Comparison of ENCODE assay signal across 17 mouse cellular contexts in genomic region chr2:166121681-166122355, GRCm38 (mm10). TPM values are rescaled to one million over a fixed set of nuclear protein-coding genes. Genes with fewer than 3 reads are reported as not detected.
DNase-seq lines count a peak whose midpoint lies in the region; ATAC-seq and TF ChIP-seq lines count a peak whose summit lies in the region.
"Had no signal": no experiment of that assay in that cellular context is flagged by ENCODE, and none has a peak within 500 bp of the region (broad histone marks: within the 10 kb centered on the region; RNA-seq: fewer than 3 reads in every experiment).

No protein-coding gene starts in this region.

- no peaks in the 10 kb centered on the region for H3K36me3 ChIP-seq in kidney, adult 2 months (ENCODE audit: control insufficient read depth, insufficient read depth, low read length)
- H3K36me3 ChIP-seq in kidney, embryonic 15.5 days, result peaks cover 8% of the 10 kb centered on the region
- H3K36me3 ChIP-seq in stomach, embryonic 16.5 days (ENCODE audit: control insufficient read depth, insufficient read depth, low read length), result no peaks in the 10 kb centered on the region

- H3K4me2 ChIP-seq in kidney, embryonic 15.5 days, result no peak overlapping the region
- H3K4me2 ChIP-seq in stomach, embryonic 16.5 days (ENCODE audit: low read depth, low read length), result no peak overlapping the region
- H3K4me2 ChIP-seq: forebrain, embryonic 12.5 days; limb, embryonic 13.5 days; neural tube, embryonic 12.5 days had no signal

- no peak overlapping the region for H3K9ac ChIP-seq in kidney, embryonic 15.5 days
- no peak overlapping the region for H3K9ac ChIP-seq in stomach, embryonic 16.5 days (ENCODE audit: low read length)
- H3K9ac ChIP-seq: forebrain, embryonic 12.5 days; limb, embryonic 13.5 days; neural tube, embryonic 12.5 days had no signal

- no peak overlapping the region for H3K4me3 ChIP-seq in kidney, adult 2 months (ENCODE audit: insufficient read depth, low read depth, low read length)
- H3K4me3 ChIP-seq in kidney, embryonic 15.5 days (replicated peaks), result no peak overlapping the region
- H3K4me3 ChIP-seq in stomach, embryonic 16.5 days (replicated peaks; ENCODE audit: low read length), result no peak overlapping the region
- H3K4me3 ChIP-seq: forebrain, embryonic 12.5 days; limb, embryonic 13.5 days; midbrain, embryonic 10.5 days; neural tube, embryonic 12.5 days had no signal

- DNase-seq in kidney, adult 2 months, result peak; percentile 91
- peak; percentile 47 for DNase-seq in gonadal fat pad, adult 2 months (ENCODE audit: low read depth)
- peak; percentile 87 for DNase-seq in kidney, adult 9 months
- DNase-seq in gastrocnemius, postnatal 10 days, result no peak
- DNase-seq in left cerebral cortex, adult 8-10 months (ENCODE audit: low spot score in 2 of 2), result no peak
- DNase-seq: cerebellum, postnatal 10 days; gastrocnemius, postnatal 36 days; lung, adult 18-20 months; lung, postnatal 4 days; spleen, adult 18-20 months had no signal

- 67% methylated on average over 14 of the region's 14 CpGs for WGBS in kidney, adult 2 months
- WGBS in kidney, embryonic 15.5 days, result 83% methylated on average over 14 of the region's 14 CpGs
- WGBS in stomach, embryonic 16.5 days, result 68% methylated on average over 14 of the region's 14 CpGs

- H3K4me1 ChIP-seq in kidney, adult 2 months (ENCODE audit: control insufficient read depth, insufficient read depth, low read length), result peaks cover 9% of the 10 kb centered on the region
- H3K4me1 ChIP-seq in kidney, embryonic 15.5 days, result peaks cover 23% of the 10 kb centered on the region
- peaks cover 5% of the 10 kb centered on the region; the same call in 1 of the 2 replicates for H3K4me1 ChIP-seq in stomach, embryonic 16.5 days (ENCODE audit: control insufficient read depth, insufficient read depth, low read length)
- H3K4me1 ChIP-seq: neural tube, embryonic 12.5 days had no signal

- no peak overlapping the region for H3K27ac ChIP-seq in kidney, adult 2 months (ENCODE audit: insufficient read depth, low read depth, low read length)
- no peak overlapping the region for H3K27ac ChIP-seq in kidney, embryonic 15.5 days
- no peak overlapping the region for H3K27ac ChIP-seq in stomach, embryonic 16.5 days (ENCODE audit: low read length)
- H3K27ac ChIP-seq: forebrain, embryonic 12.5 days; limb, embryonic 13.5 days; midbrain, embryonic 10.5 days; neural tube, embryonic 12.5 days had no signal

- H3K27me3 ChIP-seq in kidney, adult 2 months (replicated peaks; ENCODE audit: control insufficient read depth, insufficient read depth, low read length), result no peaks in the 10 kb centered on the region
- no peaks in the 10 kb centered on the region for H3K27me3 ChIP-seq in kidney, embryonic 15.5 days
- no peaks in the 10 kb centered on the region for H3K27me3 ChIP-seq in stomach, embryonic 16.5 days (ENCODE audit: control insufficient read depth, insufficient read depth, low read length)
- H3K27me3 ChIP-seq: forebrain, embryonic 12.5 days; limb, embryonic 13.5 days; neural tube, embryonic 12.5 days had no signal

- H3K9me3 ChIP-seq in kidney, embryonic 15.5 days (replicated peaks), result no peaks in the 10 kb centered on the region
- H3K9me3 ChIP-seq in stomach, embryonic 16.5 days (replicated peaks; ENCODE audit: control insufficient read depth, low read length), result no peaks in the 10 kb centered on the region
- H3K9me3 ChIP-seq: forebrain, embryonic 12.5 days; limb, embryonic 13.5 days; midbrain, embryonic 10.5 days; neural tube, embryonic 12.5 days had no signal

- TF ChIP-seq POLR2A in kidney, adult 2 months (IDR thresholded peaks at IDR 0.05; ENCODE audit: low read depth, low read length), result no peak

- ATAC-seq in kidney, embryonic 15.5 days (replicated peaks; ENCODE audit: low FRiP score), result no peak
- peak; percentile 35; the same call in 1 of the 2 replicates for ATAC-seq in stomach, embryonic 16.5 days (ENCODE audit: insufficient read depth, low FRiP score)
- ATAC-seq: hindbrain, embryonic 16.5 days had no signal

- TF ChIP-seq CTCF in kidney, adult 2 months (conservative IDR thresholded peaks at IDR 0.05; ENCODE audit: insufficient read depth, insufficient read length, low read depth, low read length), result no peak

RNA-seq across cellular contexts. Expression of gene Sulf2, which starts 33.6 kb away (rescaled TPM):
- 18.6 and 23.8 TPM in 2 replicates for polyA plus RNA-seq in kidney, adult 2 months (2012; rRNA removed)
- polyA plus RNA-seq in kidney, embryonic 15.5 days (2015; fragmentation: Nextera tagmentation; extraction: Ambion mirVana), result 61.0 and 65.3 TPM in 2 replicates
- 117 and 132 TPM in 2 replicates for polyA plus RNA-seq in gonadal fat pad, adult 2 months (2012; rRNA removed)
- 119 and 124 TPM in 2 replicates for polyA plus RNA-seq in stomach, embryonic 16.5 days (2015; fragmentation: Nextera tagmentation; extraction: Ambion mirVana)
- 10 to 100 TPM; 25.7 to 30.3 TPM for total RNA-seq in gastrocnemius, postnatal 10 days (2021)
- 10 to 100 TPM; 87.4 to 91.5 (median 88.6) TPM for total RNA-seq in left cerebral cortex, adult 8-10 months (2022)

Comparison
In these comparisons a context has a peak if more than half of its experiments do, and no peak if none do; other contexts are left out.
1. DNase-seq: peak in kidney, adult 2 months (single experiment), gonadal fat pad, adult 2 months (single experiment) and kidney, adult 9 months (single experiment); none in gastrocnemius, postnatal 10 days (single experiment) and left cerebral cortex, adult 8-10 months (0 of 2).